Mouse (Mus musculus) myocyte (in vitro differentiated cells): ENCODE results near the gene Ephx1.

Experiments
- E2F4 ChIP-seq: IDR thresholded peaks from one replicate; pipeline ENCODE4 v1.6.1; 2011; ENCODE audit warnings: mild to moderate bottlenecking, control low read depth, moderate library complexity; ENCODE audit not compliant: insufficient read depth
- MAX ChIP-seq: IDR thresholded peaks from one replicate; pipeline ENCODE4 v1.6.1; 2011; ENCODE audit warnings: low read depth, mild to moderate bottlenecking, control low read depth
- MYOG ChIP-seq, 3 experiments: IDR thresholded peaks; one replicate each; pipeline ENCODE4 v1.6.1; 2011; ENCODE audit warnings: control low read depth in 2 of 3, low read depth in 2 of 3, mild to moderate bottlenecking in 2 of 3; ENCODE audit not compliant: insufficient read length in 2 of 3, control insufficient read depth in 1 of 3, insufficient read depth in 1 of 3
- POLR2A ChIP-seq: IDR thresholded peaks from one replicate; pipeline ENCODE4 v1.6.1; 2011; ENCODE audit warnings: low read depth, mild to moderate bottlenecking, control low read depth, moderate library complexity; ENCODE audit not compliant: insufficient read length
- POLR2AphosphoS2 ChIP-seq: IDR thresholded peaks from one replicate; pipeline ENCODE4 v1.6.1; 2011; ENCODE audit warnings: low read depth, control low read depth; ENCODE audit not compliant: insufficient read length
- REST ChIP-seq: IDR thresholded peaks from one replicate; pipeline ENCODE4 v1.6.1; 2011; ENCODE audit warnings: mild to moderate bottlenecking, control low read depth, moderate library complexity; ENCODE audit not compliant: insufficient read depth, insufficient read length
- SRF ChIP-seq: IDR thresholded peaks from one replicate; pipeline ENCODE4 v1.6.1; 2011; ENCODE audit warnings: low read depth; ENCODE audit not compliant: control insufficient read depth, insufficient read length
- TCF12 ChIP-seq: IDR thresholded peaks from one replicate; pipeline ENCODE4 v1.6.1; 2011; ENCODE audit warnings: mild to moderate bottlenecking, control low read depth; ENCODE audit not compliant: poor library complexity, insufficient read depth, severe bottlenecking
- TCF3 ChIP-seq: IDR thresholded peaks from one replicate; pipeline ENCODE4 v1.6.1; 2011; ENCODE audit warnings: low read depth, control low read depth; ENCODE audit not compliant: insufficient read length
- USF1 ChIP-seq: IDR thresholded peaks from one replicate; pipeline ENCODE4 v1.6.1; 2011; ENCODE audit warnings: low read depth, mild to moderate bottlenecking, control low read depth, moderate library complexity

GRCm38 (mm10) chr1:180987759-180988158 is 32.9 kb downstream of the Ephx1 start:
- TF ChIP-seq POLR2A = no peak
- no peak for TF ChIP-seq REST
- TF ChIP-seq POLR2AphosphoS2 = no peak
- TF ChIP-seq MYOG (IDR thresholded peaks at IDR 0.05; ENCODE audit: control insufficient read depth in 1 of 3, insufficient read depth in 1 of 3, insufficient read length in 2 of 3, low read depth in 2 of 3) = no peak
- TF ChIP-seq MAX = no peak
- no peak for TF ChIP-seq USF1
- no peak for TF ChIP-seq SRF
- no peak for TF ChIP-seq TCF3
- TF ChIP-seq TCF12 = no peak
- TF ChIP-seq E2F4 = no peak
